Mouse (Mus musculus) neural tube, embryonic 10.5 days (tissue): Measurements from ENCODE around the gene Alx3.

ENCODE experiments used
- DNase-seq: peaks from one replicate; pipeline ENCODE4 v3.0.0-alpha.2; 2017; ENCODE audit warnings: low spot score; ENCODE audit errors: extremely low spot score

The Alx3 gene

GRCm38 (mm10) chr3:107582875-107583767 is 11.7 kb upstream of the Alx3 start:
- DNase-seq: peak; percentile 68

GRCm38 (mm10) chr3:107583893-107584292 is 10.9 kb upstream of the Alx3 start:
- peak; percentile 44 for DNase-seq

- no peak for DNase-seq
Observed at GRCm38 (mm10) chr3:107586504-107586903, 8.3 kb upstream of the Alx3 start.

GRCm38 (mm10) chr3:107591612-107592011 is 3.2 kb upstream of the Alx3 start:
- DNase-seq: no peak

- DNase-seq: no peak
Observed at GRCm38 (mm10) chr3:107593632-107594031, 1.2 kb upstream of the Alx3 start.

GRCm38 (mm10) chr3:107595264-107595937 is 570 bp downstream of the Alx3 start:
- peak; percentile 74 for DNase-seq

GRCm38 (mm10) chr3:107595938-107596461 is 1.2 kb downstream of the Alx3 start:
- peak; percentile 82 for DNase-seq

- no peak for DNase-seq
Observed at GRCm38 (mm10) chr3:107596559-107596958, 1.7 kb downstream of the Alx3 start.

- DNase-seq: no peak
Observed at GRCm38 (mm10) chr3:107597134-107597533, 2.3 kb downstream of the Alx3 start.

- peak; percentile 54 for DNase-seq
Observed at GRCm38 (mm10) chr3:107597586-107598389, 3.0 kb downstream of the Alx3 start.

- DNase-seq: no peak
Observed at GRCm38 (mm10) chr3:107600127-107600526, 5.3 kb downstream of the Alx3 start.

GRCm38 (mm10) chr3:107605304-107605703 is 10.5 kb downstream of the Alx3 start:
- peak; percentile 58 for DNase-seq

GRCm38 (mm10) chr3:107607221-107607620 is 12.4 kb downstream of the Alx3 start:
- no peak for DNase-seq

GRCm38 (mm10) chr3:107608808-107609207 is 14.0 kb downstream of the Alx3 start:
- no peak for DNase-seq

GRCm38 (mm10) chr3:107609376-107609775 is 14.5 kb downstream of the Alx3 start:
- DNase-seq: no peak

- no peak for DNase-seq
Observed at GRCm38 (mm10) chr3:107611394-107611793, 16.6 kb downstream of the Alx3 start.

GRCm38 (mm10) chr3:107612902-107613525 is 18.2 kb downstream of the Alx3 start:
- DNase-seq: peak; percentile 66

- no peak for DNase-seq
Observed at GRCm38 (mm10) chr3:107617800-107618199, 23.0 kb downstream of the Alx3 start.

GRCm38 (mm10) chr3:107619911-107620310 is 25.1 kb downstream of the Alx3 start:
- DNase-seq: no peak

GRCm38 (mm10) chr3:107621286-107622075 is 26.6 kb downstream of the Alx3 start:
- no peak for DNase-seq
